Mouse (Mus musculus): ENCODE data around the gene Atg101. TPM values are rescaled to one million over a fixed set of nuclear protein-coding genes. Genes with fewer than 3 reads are reported as not detected.
"Not testable (repeated sequence)": the region's sequence is repeated elsewhere in the genome, so short reads cannot be mapped to it uniquely, and the experiment has no call there.

Gene Atg101
- polyA plus RNA-seq, 1 experiment from 2014 or later, result 34.4 TPM

DNA sequence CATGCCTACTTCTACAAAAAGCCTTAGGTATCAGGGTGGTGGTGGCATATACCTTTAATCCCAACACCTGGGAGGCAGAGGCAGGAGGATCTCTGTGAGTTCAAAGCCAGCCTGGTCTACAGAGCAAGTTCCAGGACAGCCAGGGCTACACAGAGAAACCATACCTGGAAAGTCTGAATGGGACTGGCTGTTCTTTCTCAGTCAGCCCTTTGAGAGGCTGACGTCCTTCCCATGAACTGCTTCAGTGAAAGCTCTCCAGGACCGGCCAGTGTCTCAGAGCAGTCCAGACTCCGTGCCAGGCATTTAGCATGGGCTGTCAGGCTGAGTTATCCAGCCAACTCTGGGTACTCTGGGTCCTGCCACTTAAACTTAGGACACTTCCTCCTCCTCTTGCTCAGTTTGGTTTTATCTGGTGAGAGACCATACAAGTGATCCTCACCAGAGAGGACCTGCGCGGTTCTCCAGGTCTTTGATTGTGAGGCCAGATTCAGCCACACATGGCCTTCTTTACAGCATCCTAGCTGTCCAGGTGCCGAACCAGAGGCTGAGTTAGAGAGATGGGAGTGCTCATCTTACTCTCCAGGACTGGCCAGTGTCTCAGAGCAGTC is 36.0 kb downstream of the Atg101 start:
- 41% methylated on average over 6 of the region's 6 CpGs for WGBS (ENCODE audit: insufficient replicate concordance)
- H3K27ac ChIP-seq (ENCODE audit: low read depth), result peak overlapping the region; percentile 80

DNA sequence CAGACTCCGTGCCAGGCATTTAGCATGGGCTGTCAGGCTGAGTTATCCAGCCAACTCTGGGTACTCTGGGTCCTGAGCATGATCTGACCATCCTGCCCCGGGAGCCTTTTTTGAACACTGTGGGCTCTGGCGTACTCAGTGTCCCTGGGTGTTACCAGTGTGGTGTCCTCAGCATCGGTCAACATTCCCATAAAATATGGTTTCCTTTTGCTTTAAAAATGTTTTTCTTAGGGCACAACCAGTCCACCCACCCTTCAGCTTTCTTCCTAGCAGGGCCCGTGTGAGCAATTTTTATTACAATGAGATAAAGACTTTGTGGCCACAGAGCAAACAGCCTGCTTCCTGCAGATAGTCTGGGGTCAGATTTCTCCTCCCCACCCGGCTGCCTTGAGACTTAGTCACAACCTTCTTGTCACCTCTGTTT is 36.6 kb downstream of the Atg101 start:
- H3K4me2 ChIP-seq (ENCODE audit: low read depth, low read length), result no peak overlapping the region

More for the DNA sequence above, 36.0 kb downstream of the Atg101 start:
- no peak for TF ChIP-seq EP300 (IDR thresholded peaks at IDR 0.05; ENCODE audit: low read depth)
- no peak for TF ChIP-seq CTCF (IDR thresholded peaks at IDR 0.05; ENCODE audit: low read depth)
- 0 out of 2 replicates have a peak, but pooled peaks cover 3% of the 10 kb centered on the region for H3K27me3 ChIP-seq (ENCODE audit: insufficient read depth, low read length)
- ATAC-seq (no peak), DNase-seq (no peak)
- no peaks in the 10 kb centered on the region for H3K36me3 ChIP-seq (replicated peaks; ENCODE audit: insufficient read depth, low read length)
- H3K4me1 ChIP-seq (ENCODE audit: insufficient read depth), result peaks cover 18% of the 10 kb centered on the region
- H3K9ac ChIP-seq (replicated peaks), result no peak overlapping the region
- no peak overlapping the region for H3K4me3 ChIP-seq (ENCODE audit: low read depth, low read length)
- no peaks in the 10 kb centered on the region for H3K9me3 ChIP-seq (ENCODE audit: low read length)
- H3K4me2 ChIP-seq (ENCODE audit: low read depth, low read length), result no peak overlapping the region

DNA sequence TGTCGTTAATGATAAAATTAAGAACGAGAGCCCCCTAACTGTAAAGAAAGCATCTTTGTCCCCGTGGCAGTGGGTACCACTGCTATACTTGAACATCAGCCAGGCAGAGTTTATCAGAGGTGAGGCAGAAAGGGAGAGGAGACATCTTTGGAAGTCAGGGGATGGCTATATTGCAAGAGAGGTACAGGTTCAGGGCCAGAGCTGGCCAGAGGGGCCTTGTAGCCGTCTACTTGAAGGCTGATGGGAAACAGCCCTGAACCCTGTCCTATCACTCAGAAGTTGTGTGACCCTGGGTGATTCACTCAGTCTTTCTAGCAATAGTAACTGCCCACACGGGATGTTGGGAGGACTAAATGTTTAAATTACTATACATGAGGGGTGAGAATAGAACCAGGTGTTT is 37.1 kb downstream of the Atg101 start:
- H3K4me1 ChIP-seq (ENCODE audit: insufficient read depth), result peaks cover 18% of the 10 kb centered on the region
- H3K9ac ChIP-seq (replicated peaks), result no peak overlapping the region
- 23% methylated on average over 5 of the region's 5 CpGs for WGBS (ENCODE audit: insufficient replicate concordance)
- H3K36me3 ChIP-seq (replicated peaks; ENCODE audit: insufficient read depth, low read length), result no peaks in the 10 kb centered on the region
- DNase-seq (no peak), ATAC-seq (no peak)
- H3K27ac ChIP-seq (ENCODE audit: low read depth), result no peak overlapping the region
- H3K4me3 ChIP-seq (ENCODE audit: low read depth, low read length), result no peak overlapping the region
- H3K9me3 ChIP-seq (ENCODE audit: low read length), result no peaks in the 10 kb centered on the region
- H3K4me2 ChIP-seq (ENCODE audit: low read depth, low read length), result no peak overlapping the region
- H3K27me3 ChIP-seq (ENCODE audit: insufficient read depth, low read length), result 0 out of 2 replicates have a peak, but pooled peaks cover 3% of the 10 kb centered on the region
- no peak for TF ChIP-seq CTCF (IDR thresholded peaks at IDR 0.05; ENCODE audit: low read depth)
- TF ChIP-seq EP300 (IDR thresholded peaks at IDR 0.05; ENCODE audit: low read depth), result no peak

More for the DNA sequence above, 36.6 kb downstream of the Atg101 start:
- ATAC-seq (peak; percentile 12; the same call in 1 of the 2 replicates), DNase-seq (no peak)
- 27% methylated on average over 6 of the region's 6 CpGs for WGBS (ENCODE audit: insufficient replicate concordance)
- H3K4me1 ChIP-seq (ENCODE audit: insufficient read depth), result peaks cover 18% of the 10 kb centered on the region
- H3K27ac ChIP-seq (ENCODE audit: low read depth), result no peak overlapping the region
- H3K4me3 ChIP-seq (ENCODE audit: low read depth, low read length), result no peak overlapping the region
- H3K27me3 ChIP-seq (ENCODE audit: insufficient read depth, low read length), result 0 out of 2 replicates have a peak, but pooled peaks cover 3% of the 10 kb centered on the region
- TF ChIP-seq EP300 (IDR thresholded peaks at IDR 0.05; ENCODE audit: low read depth), result peak; percentile 70
- TF ChIP-seq CTCF (IDR thresholded peaks at IDR 0.05; ENCODE audit: low read depth), result no peak
- no peaks in the 10 kb centered on the region for H3K9me3 ChIP-seq (ENCODE audit: low read length)
- no peaks in the 10 kb centered on the region for H3K36me3 ChIP-seq (replicated peaks; ENCODE audit: insufficient read depth, low read length)
- H3K9ac ChIP-seq (replicated peaks), result no peak overlapping the region

DNA sequence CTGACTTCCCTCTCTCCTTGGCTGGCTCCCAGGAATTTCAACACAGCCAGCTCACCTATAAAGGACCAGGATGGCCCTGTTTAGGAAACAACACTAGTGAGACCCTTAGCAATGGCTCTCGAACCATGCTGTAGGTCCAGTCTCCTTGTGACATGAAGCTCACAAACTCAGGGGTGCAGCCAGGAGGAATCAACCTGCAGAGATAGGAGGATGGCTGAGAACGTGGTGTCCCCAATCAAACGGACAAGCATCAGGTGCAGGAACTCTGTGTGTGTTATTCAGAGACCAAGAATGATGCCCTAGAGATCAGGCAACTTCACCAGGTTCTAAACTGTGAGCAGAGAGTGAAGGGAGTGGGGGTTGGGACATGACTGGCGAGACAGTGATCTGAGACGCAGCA is 38.0 kb downstream of the Atg101 start:
- Histone ChIP-seq H3K36me3 (replicated peaks; ENCODE audit: insufficient read depth, low read length) (no peaks in the 10 kb centered on the region), H3K4me3 (ENCODE audit: low read depth, low read length) (no peak overlapping the region), H3K4me2 (ENCODE audit: low read depth, low read length) (no peak overlapping the region), H3K27me3 (ENCODE audit: insufficient read depth, low read length) (0 out of 2 replicates have a peak, but pooled peaks cover 5% of the 10 kb centered on the region), H3K4me1 (ENCODE audit: insufficient read depth) (peaks cover 18% of the 10 kb centered on the region), H3K9me3 (ENCODE audit: low read length) (no peaks in the 10 kb centered on the region), H3K27ac (ENCODE audit: low read depth) (no peak overlapping the region), H3K9ac (replicated peaks) (no peak overlapping the region)
- TF ChIP-seq EP300 (IDR thresholded peaks at IDR 0.05; ENCODE audit: low read depth) (no peak), CTCF (IDR thresholded peaks at IDR 0.05; ENCODE audit: low read depth) (no peak)
- WGBS (ENCODE audit: insufficient replicate concordance), result 72% methylated on average over 5 of the region's 5 CpGs
- DNase-seq (no peak), ATAC-seq (no peak)

DNA sequence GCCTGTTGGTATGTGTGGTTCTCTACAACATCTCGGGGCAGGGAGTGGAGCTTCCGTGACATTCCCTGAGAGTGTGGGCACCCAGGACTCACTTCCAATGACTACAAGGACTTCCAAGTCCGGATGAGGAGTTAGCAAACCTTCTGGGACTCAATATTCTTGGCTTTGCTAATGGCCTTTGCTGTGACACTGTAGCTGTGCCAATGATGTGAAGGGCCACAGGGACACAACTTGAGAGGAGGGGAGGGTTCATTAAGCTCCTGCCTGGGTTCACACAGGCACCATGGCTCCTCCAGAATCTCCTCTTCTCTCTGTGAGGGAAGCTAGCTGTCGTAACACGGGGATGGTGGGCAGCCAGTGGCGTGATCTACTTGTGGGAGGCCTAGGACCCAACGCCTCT is 38.6 kb downstream of the Atg101 start:
- 76% methylated on average over 7 of the region's 7 CpGs for WGBS (ENCODE audit: insufficient replicate concordance)
- Histone ChIP-seq H3K27me3 (ENCODE audit: insufficient read depth, low read length) (0 out of 2 replicates have a peak, but pooled peaks cover 2% of the 10 kb centered on the region), H3K4me3 (ENCODE audit: low read depth, low read length) (no peak overlapping the region), H3K9me3 (ENCODE audit: low read length) (no peaks in the 10 kb centered on the region), H3K4me1 (ENCODE audit: insufficient read depth) (peaks cover 18% of the 10 kb centered on the region), H3K36me3 (replicated peaks; ENCODE audit: insufficient read depth, low read length) (no peaks in the 10 kb centered on the region), H3K4me2 (ENCODE audit: low read depth, low read length) (no peak overlapping the region), H3K27ac (ENCODE audit: low read depth) (no peak overlapping the region), H3K9ac (replicated peaks) (no peak overlapping the region)
- no peak for DNase-seq
- TF ChIP-seq EP300 (IDR thresholded peaks at IDR 0.05; ENCODE audit: low read depth) (no peak), CTCF (IDR thresholded peaks at IDR 0.05; ENCODE audit: low read depth) (no peak)
- no peak for ATAC-seq

DNA sequence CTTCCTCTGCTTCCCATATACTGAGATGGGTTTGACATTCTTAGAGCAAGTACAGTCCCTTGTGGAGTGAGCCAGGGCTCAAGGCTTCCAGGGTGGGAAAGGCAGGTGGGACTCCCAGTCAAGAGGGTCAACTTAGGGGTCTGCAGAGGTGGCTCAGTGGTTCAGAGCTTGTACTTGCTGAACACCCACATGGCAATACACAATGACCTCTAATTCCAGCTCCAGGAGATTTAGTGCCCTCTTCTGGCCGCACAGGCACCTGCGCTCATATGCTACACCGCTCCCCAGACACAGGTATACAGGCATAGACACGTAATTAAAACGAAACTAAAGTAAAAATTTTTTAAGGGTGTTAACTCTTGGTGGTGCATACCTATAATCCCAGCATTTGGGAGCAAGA is 39.4 kb downstream of the Atg101 start:
- peaks cover 16% of the 10 kb centered on the region for H3K4me1 ChIP-seq (ENCODE audit: insufficient read depth)
- H3K27me3 ChIP-seq (ENCODE audit: insufficient read depth, low read length), result 0 out of 2 replicates have a peak, but pooled peaks cover 2% of the 10 kb centered on the region
- H3K9me3 ChIP-seq (ENCODE audit: low read length), result no peaks in the 10 kb centered on the region
- H3K4me3 ChIP-seq (ENCODE audit: low read depth, low read length), result no peak overlapping the region
- DNase-seq, result no peak
- no peak for ATAC-seq
- TF ChIP-seq EP300 (IDR thresholded peaks at IDR 0.05; ENCODE audit: low read depth) (no peak), CTCF (IDR thresholded peaks at IDR 0.05; ENCODE audit: low read depth) (0 out of 2 replicates have a peak, but pooled peaks have one; percentile 11)
- H3K27ac ChIP-seq (ENCODE audit: low read depth), result no peak overlapping the region
- H3K4me2 ChIP-seq (ENCODE audit: low read depth, low read length), result no peak overlapping the region
- 88% methylated on average over 5 of the region's 5 CpGs for WGBS (ENCODE audit: insufficient replicate concordance)
- no peak overlapping the region for H3K9ac ChIP-seq (replicated peaks)
- no peaks in the 10 kb centered on the region for H3K36me3 ChIP-seq (replicated peaks; ENCODE audit: insufficient read depth, low read length)

DNA sequence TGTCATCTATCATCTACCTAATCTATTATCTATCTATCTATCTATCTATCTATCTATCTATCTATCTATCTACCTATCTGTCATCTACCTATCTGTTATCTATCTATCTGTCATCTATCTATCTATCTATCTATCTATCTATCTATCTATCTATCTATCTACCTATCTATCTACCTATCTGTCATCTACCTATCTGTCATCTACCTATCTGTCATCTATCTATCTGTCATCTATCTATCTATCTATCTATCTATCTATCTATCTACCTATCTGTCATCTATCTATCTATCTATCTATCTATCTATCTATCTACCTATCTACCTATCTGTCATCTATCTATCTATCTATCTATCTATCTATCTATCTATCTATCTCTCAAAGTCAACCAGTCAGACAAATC is 40.3 kb downstream of the Atg101 start:
- H3K9ac ChIP-seq (replicated peaks); ATAC-seq; H3K27ac ChIP-seq (ENCODE audit: low read depth); H3K4me2 ChIP-seq (ENCODE audit: low read depth, low read length); H3K27me3 ChIP-seq (ENCODE audit: insufficient read depth, low read length); DNase-seq; H3K4me3 ChIP-seq (ENCODE audit: low read depth, low read length); H3K4me1 ChIP-seq (ENCODE audit: insufficient read depth); H3K9me3 ChIP-seq (ENCODE audit: low read length); H3K36me3 ChIP-seq (replicated peaks; ENCODE audit: insufficient read depth, low read length): not testable (repeated sequence)
